In the genomic region with DNA sequence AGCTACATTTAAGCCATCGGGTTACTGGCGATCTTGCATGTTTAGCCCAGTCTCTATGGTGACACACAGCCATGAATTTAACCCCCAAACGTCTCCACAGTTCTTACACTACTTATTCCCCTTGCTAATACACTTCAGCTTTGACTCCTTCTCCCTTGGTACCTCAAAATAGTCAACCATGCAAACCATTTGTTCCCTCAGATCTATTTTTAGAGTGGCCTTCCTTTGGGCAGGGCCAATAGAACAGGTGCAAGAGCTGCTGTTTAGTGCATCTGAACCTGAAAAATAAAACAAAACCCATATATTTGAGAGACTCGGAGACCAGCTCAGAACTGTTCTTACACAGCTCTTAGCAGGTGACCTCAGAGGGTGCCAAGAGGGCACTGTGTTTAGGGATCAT, we compare ENCODE assay signal across 20 mouse cellular contexts. TPM values are rescaled to one million over a fixed set of nuclear protein-coding genes. Genes with fewer than 3 reads are reported as not detected.
A peak's percentile ranks its signal among the peaks of the same experiment; 100 is the strongest.
DNase-seq lines count a peak whose midpoint lies in the region; ATAC-seq and TF ChIP-seq lines count a peak whose summit lies in the region.
"Had no signal": no experiment of that assay in that cellular context is flagged by ENCODE, and none has a peak within 500 bp of the region (broad histone marks: within the 10 kb centered on the region; RNA-seq: fewer than 3 reads in every experiment).

No protein-coding gene starts in this region.

- no peak for TF ChIP-seq EP300 in heart, postnatal 0 days (IDR thresholded peaks at IDR 0.05; ENCODE audit: low read depth)

- H3K36me3 ChIP-seq in heart, embryonic 13.5 days, result no peaks in the 10 kb centered on the region
- no peaks in the 10 kb centered on the region for H3K36me3 ChIP-seq in heart, postnatal 0 days (replicated peaks; ENCODE audit: control insufficient read depth, insufficient read depth, low read length)
- no peaks in the 10 kb centered on the region for H3K36me3 ChIP-seq in myocyte (ENCODE audit: control insufficient read depth, insufficient read depth)
- no peaks in the 10 kb centered on the region for H3K36me3 ChIP-seq in liver, embryonic 11.5 days (ENCODE audit: control insufficient read depth, insufficient read depth, low read length)
- H3K36me3 ChIP-seq: embryonic facial prominence, embryonic 10.5 days; hindbrain, embryonic 13.5 days had no signal

- no peak for ATAC-seq in heart, embryonic 13.5 days (ENCODE audit: extremely low read depth, insufficient number of reproducible peaks, low FRiP score, low TSS enrichment)
- peak; percentile 48; the same call in 1 of the 2 replicates for ATAC-seq in heart, postnatal 0 days (ENCODE audit: insufficient read depth, low read depth)
- no peak for ATAC-seq in liver, embryonic 11.5 days (replicated peaks; ENCODE audit: low FRiP score)
- ATAC-seq: forebrain, embryonic 14.5 days; hindbrain, postnatal 0 days had no signal

- 55% methylated on average over 4 of the region's 4 CpGs for WGBS in heart, embryonic 13.5 days
- WGBS in heart, postnatal 0 days, result 39% methylated on average over 4 of the region's 4 CpGs
- 71% methylated on average over 4 of the region's 4 CpGs for WGBS in liver, embryonic 11.5 days

- H3K27ac ChIP-seq in gastrocnemius, adult 2 months, result peak overlapping the region; percentile 89
- peak overlapping the region; percentile 16 for H3K27ac ChIP-seq in heart, embryonic 13.5 days (replicated peaks)
- H3K27ac ChIP-seq in heart, postnatal 0 days (ENCODE audit: low read depth), result peak overlapping the region; percentile 76
- H3K27ac ChIP-seq in liver, embryonic 11.5 days (ENCODE audit: low read depth, low read length), result no peak overlapping the region
- H3K27ac ChIP-seq: embryonic facial prominence, embryonic 10.5 days; hindbrain, embryonic 13.5 days; hindbrain, postnatal 0 days had no signal

- H3K4me3 ChIP-seq in gastrocnemius, adult 2 months, result peak overlapping the region; percentile 38
- no peak overlapping the region for H3K4me3 ChIP-seq in heart, embryonic 13.5 days
- no peak overlapping the region for H3K4me3 ChIP-seq in heart, postnatal 0 days (ENCODE audit: low read depth, low read length)
- no peak overlapping the region for H3K4me3 ChIP-seq in myocyte
- H3K4me3 ChIP-seq in liver, embryonic 11.5 days (ENCODE audit: low read depth, low read length), result no peak overlapping the region
- H3K4me3 ChIP-seq: embryonic facial prominence, embryonic 10.5 days; hindbrain, embryonic 13.5 days had no signal

- no peak for TF ChIP-seq POLR2A in myocyte (IDR thresholded peaks at IDR 0.05; ENCODE audit: insufficient read length, low read depth)

- intact Hi-C loops in gastrocnemius, adult 2 months (cut with DNase I), result loop anchor here (1.0 kb wide), 1 partner anchor 20 kb away; a partner anchor contains a TSS

- H3K9me3 ChIP-seq in heart, embryonic 13.5 days, result peaks cover 3% of the 10 kb centered on the region; the same call in 1 of the 2 replicates
- H3K9me3 ChIP-seq in heart, postnatal 0 days (replicated peaks; ENCODE audit: control insufficient read depth, low read length), result 0 out of 2 replicates have a peak, but pooled peaks cover 5% of the 10 kb centered on the region
- no peaks in the 10 kb centered on the region for H3K9me3 ChIP-seq in liver, embryonic 11.5 days (ENCODE audit: control insufficient read depth, low read length)
- H3K9me3 ChIP-seq: embryonic facial prominence, embryonic 10.5 days; hindbrain, embryonic 13.5 days had no signal

- no peak overlapping the region for H3K9ac ChIP-seq in heart, embryonic 13.5 days
- H3K9ac ChIP-seq in heart, postnatal 0 days (replicated peaks; ENCODE audit: low read depth, low read length), result no peak overlapping the region; the same call in 1 of the 2 replicates
- H3K9ac ChIP-seq in liver, embryonic 11.5 days (ENCODE audit: low read depth, low read length), result no peak overlapping the region
- H3K9ac ChIP-seq: hindbrain, embryonic 13.5 days had no signal

- no peak overlapping the region for H3K4me2 ChIP-seq in heart, embryonic 13.5 days
- H3K4me2 ChIP-seq in heart, postnatal 0 days (ENCODE audit: low read depth, low read length), result no peak overlapping the region
- H3K4me2 ChIP-seq in myocyte (ENCODE audit: low read depth), result peak overlapping the region; percentile 56
- no peak overlapping the region for H3K4me2 ChIP-seq in liver, embryonic 11.5 days
- H3K4me2 ChIP-seq: hindbrain, embryonic 13.5 days had no signal

- H3K27me3 ChIP-seq in heart, embryonic 13.5 days (replicated peaks), result no peaks in the 10 kb centered on the region
- H3K27me3 ChIP-seq in heart, postnatal 0 days (ENCODE audit: control insufficient read depth, insufficient read depth, low read length), result no peaks in the 10 kb centered on the region
- H3K27me3 ChIP-seq in myocyte (ENCODE audit: control insufficient read depth, insufficient read depth, insufficient read length), result no peaks in the 10 kb centered on the region
- H3K27me3 ChIP-seq in liver, embryonic 11.5 days (replicated peaks; ENCODE audit: control insufficient read depth, insufficient read depth, low read length), result no peaks in the 10 kb centered on the region
- H3K27me3 ChIP-seq: hindbrain, embryonic 13.5 days had no signal

- H3K79me2 ChIP-seq in myocyte (ENCODE audit: control insufficient read depth, insufficient read depth), result no peaks in the 10 kb centered on the region

- DNase-seq in gastrocnemius, adult 2 months, result no peak
- DNase-seq in gastrocnemius, adult 18-20 months (ENCODE audit: low spot score), result no peak
- no peak for DNase-seq in heart, postnatal 4 days
- DNase-seq in heart, postnatal 0 days (ENCODE audit: low spot score), result no peak
- no peak for DNase-seq in heart, adult 8-10 months (ENCODE audit: low spot score)
- no peak for DNase-seq in liver, embryonic 11.5 days (ENCODE audit: low spot score)
- DNase-seq: adrenal gland, adult 2 months; adrenal gland, postnatal 25 days; cerebellum, adult 18-20 months; cerebellum, postnatal 10 days; gastrocnemius, postnatal 14 days; kidney, adult 11 months; kidney, adult 9 months had no signal

- peaks cover 34% of the 10 kb centered on the region for H3K4me1 ChIP-seq in heart, embryonic 13.5 days
- peaks cover 20% of the 10 kb centered on the region for H3K4me1 ChIP-seq in heart, postnatal 0 days (ENCODE audit: control insufficient read depth, insufficient read depth)
- H3K4me1 ChIP-seq in liver, embryonic 11.5 days (replicated peaks; ENCODE audit: control insufficient read depth, insufficient read depth, low read length), result no peaks in the 10 kb centered on the region
- H3K4me1 ChIP-seq: embryonic facial prominence, embryonic 10.5 days; hindbrain, embryonic 13.5 days had no signal

- TF ChIP-seq CTCF in gastrocnemius, adult 2 months (IDR thresholded peaks at IDR 0.05), result no peak
- no peak for TF ChIP-seq CTCF in heart, postnatal 0 days (IDR thresholded peaks at IDR 0.05; ENCODE audit: low read depth)

- no peak overlapping the region for H3ac ChIP-seq in myocyte (ENCODE audit: control insufficient read depth, insufficient read length)

TF ChIP-seq in myocyte, 11 proteins besides CTCF, POLR2A, EP300 and RAD21:
- TF ChIP-seq REST (IDR thresholded peaks at IDR 0.05; ENCODE audit: insufficient read depth, insufficient read length) (no peak), MAX (IDR thresholded peaks at IDR 0.05; ENCODE audit: low read depth) (no peak), CEBPB (IDR thresholded peaks at IDR 0.05; ENCODE audit: insufficient read depth, poor library complexity, severe bottlenecking) (no peak), MYOD1 (IDR thresholded peaks at IDR 0.05; ENCODE audit: control insufficient read depth in 1 of 3, insufficient read length in 2 of 3, low read depth in 2 of 3) (peak; percentile 49 to 63 (median 50)), TCF3 (IDR thresholded peaks at IDR 0.05; ENCODE audit: insufficient read length, low read depth) (no peak), USF1 (IDR thresholded peaks at IDR 0.05; ENCODE audit: low read depth) (no peak), SRF (IDR thresholded peaks at IDR 0.05; ENCODE audit: control insufficient read depth, insufficient read length, low read depth) (no peak), TCF12 (IDR thresholded peaks at IDR 0.05; ENCODE audit: insufficient read depth, poor library complexity, severe bottlenecking) (peak; percentile 42), MYOG (IDR thresholded peaks at IDR 0.05; ENCODE audit: control insufficient read depth in 1 of 3, insufficient read depth in 1 of 3, insufficient read length in 2 of 3, low read depth in 2 of 3) (peak in 2 of 3 experiments; percentile 8 to 89), POLR2AphosphoS2 (IDR thresholded peaks at IDR 0.05; ENCODE audit: insufficient read length, low read depth) (no peak), E2F4 (IDR thresholded peaks at IDR 0.05; ENCODE audit: insufficient read depth) (no peak)

RNA-seq across cellular contexts. Expression of a gene that starts 20.4 kb away (rescaled TPM):
- total RNA-seq in gastrocnemius, adult 2 months (2021), result 100 to 1,000 TPM; 491 to 601 TPM
- 100 to 1,000 TPM; 577 to 615 TPM for total RNA-seq in gastrocnemius, adult 18-20 months (2021)
- 46.2 and 49.9 TPM in 2 replicates for polyA plus RNA-seq in heart, embryonic 13.5 days (2015; fragmentation: Nextera tagmentation; extraction: Ambion mirVana)
- 10 to 100 TPM; 94.8 to 96.7 TPM for total RNA-seq in heart, postnatal 4 days (2021)
- total RNA-seq in heart, postnatal 0 days (2014; rRNA removed; ENCODE audit: low replicate concordance), result 75.3 and 80.7 TPM in 2 replicates
- 66.8 TPM in 2 replicates for polyA plus RNA-seq in heart, postnatal 0 days (2015; fragmentation: Nextera tagmentation; extraction: Ambion mirVana)
- 100 to 1,000 TPM; 126 to 143 (median 134) TPM for total RNA-seq in heart, adult 8-10 months (2022)
- 7.4 TPM for polyA plus RNA-seq in myocyte (2012; fragmentation: generic; extraction: Trizol)
- polyA plus RNA-seq in liver, embryonic 11.5 days (2014; fragmentation: Nextera tagmentation; extraction: Ambion mirVana), result 0.38 and 0.49 TPM in 2 replicates
- total RNA-seq: hematopoietic stem cell, adult 5-6 weeks had no signal
- polyA plus RNA-seq: adrenal gland, adult 2 months had no signal
